21 mouse cellular contexts compared by ENCODE assay signal in genomic region chr11:95034902-95035301, GRCm38 (mm10). TPM values are rescaled to one million over a fixed set of nuclear protein-coding genes. Genes with fewer than 3 reads are reported as not detected.
A peak's percentile ranks its signal among the peaks of the same experiment; 100 is the strongest.
DNase-seq lines count a peak whose midpoint lies in the region; ATAC-seq and TF ChIP-seq lines count a peak whose summit lies in the region.
"Had no signal": no experiment of that assay in that cellular context is flagged by ENCODE, and none has a peak within 500 bp of the region (broad histone marks: within the 10 kb centered on the region; RNA-seq: fewer than 3 reads in every experiment).

No protein-coding gene starts in this region.

- no peak for ATAC-seq in CD4-positive, CD25-positive, alpha-beta regulatory T cell, adult 4 months
- ATAC-seq: hindbrain, postnatal 0 days; liver, embryonic 12.5 days had no signal

- TF ChIP-seq POLR2A in cerebellum, adult 2 months (IDR thresholded peaks at IDR 0.05; ENCODE audit: borderline replicate concordance, insufficient read depth, low read length) = no peak

- H3K4me1 ChIP-seq in cerebellum, adult 2 months (ENCODE audit: control insufficient read depth, insufficient read depth, low read length) = peaks cover 77% of the 10 kb centered on the region

- WGBS in cerebellum, adult 2 months = 51% methylated on average over 10 of the region's 10 CpGs

- H3K27ac ChIP-seq in cerebellum, adult 2 months (ENCODE audit: insufficient read depth, low read length) = 0 out of 2 replicates have a peak overlapping the region, but pooled peaks have one; percentile 0
- H3K27ac ChIP-seq: embryonic facial prominence, embryonic 15.5 days; hindbrain, postnatal 0 days; kidney, postnatal 0 days; liver, embryonic 12.5 days; stomach, embryonic 15.5 days had no signal

- peak; percentile 22 to 39 for DNase-seq in cerebellum, adult 2 months
- no peak for DNase-seq in cerebellum, adult 8-10 months
- DNase-seq in layer of hippocampus, adult 9-11 months = peak; percentile 67
- DNase-seq in layer of hippocampus, adult 11-12 months (ENCODE audit: low spot score) = no peak
- peak; percentile 79 for DNase-seq in right cerebral cortex, adult 18-20 months
- DNase-seq in right cerebral cortex, postnatal 4 days = no peak
- DNase-seq in thymus, postnatal 25 days = no peak
- DNase-seq: adrenal gland, postnatal 10 days; heart, postnatal 36 days; kidney, adult 11 months; lung, postnatal 14 days; thymus, postnatal 14 days had no signal

- no peak for TF ChIP-seq CTCF in cerebellum, adult 2 months (IDR thresholded peaks at IDR 0.05; ENCODE audit: borderline replicate concordance, insufficient read depth, low read depth, low read length)

- H3K4me3 ChIP-seq in cerebellum, adult 2 months (replicated peaks; ENCODE audit: insufficient read depth, low read depth, low read length) = no peak overlapping the region
- H3K4me3 ChIP-seq: embryonic facial prominence, embryonic 15.5 days; heart, embryonic 12.5 days; liver, embryonic 12.5 days; stomach, embryonic 15.5 days had no signal

- H3K27me3 ChIP-seq in cerebellum, adult 2 months (ENCODE audit: control insufficient read depth, insufficient read depth, low read length) = no peaks in the 10 kb centered on the region
- H3K27me3 ChIP-seq: embryonic facial prominence, embryonic 15.5 days; stomach, embryonic 15.5 days had no signal

RNA-seq across cellular contexts. Expression of gene Pdk2, which starts 6.3 kb away (rescaled TPM):
- 219 and 247 TPM in 2 replicates for polyA plus RNA-seq in cerebellum, adult 2 months (2012; rRNA removed)
- polyA plus RNA-seq in CD4-positive, CD25-positive, alpha-beta regulatory T cell, adult 4 months (2017; shearing (Covaris generic)) = 10 to 100 TPM in 1 of 2 experiments, 1 to 10 TPM in 1; 8.5 to 13.3 TPM

RNA-seq across cellular contexts. Expression of gene Samd14, which starts 25.2 kb away (rescaled TPM):
- polyA plus RNA-seq in cerebellum, adult 2 months (2012; rRNA removed) = 80.7 and 89.4 TPM in 2 replicates
- polyA plus RNA-seq in CD4-positive, CD25-positive, alpha-beta regulatory T cell, adult 4 months (2017; shearing (Covaris generic)) = under 1 TPM; 0.87 to 0.94 TPM

RNA-seq across cellular contexts. Expression of gene Itga3, which starts 41.7 kb away (rescaled TPM):
- 49.4 and 55.5 TPM in 2 replicates for polyA plus RNA-seq in cerebellum, adult 2 months (2012; rRNA removed)
- under 1 TPM; 0.51 to 0.63 TPM for polyA plus RNA-seq in CD4-positive, CD25-positive, alpha-beta regulatory T cell, adult 4 months (2017; shearing (Covaris generic))

RNA-seq across cellular contexts. Expression of gene Ppp1r9b, which starts 44.1 kb away (rescaled TPM):
- 149 and 153 TPM in 2 replicates for polyA plus RNA-seq in cerebellum, adult 2 months (2012; rRNA removed)
- polyA plus RNA-seq in CD4-positive, CD25-positive, alpha-beta regulatory T cell, adult 4 months (2017; shearing (Covaris generic)) = 10 to 100 TPM; 18.1 to 21.7 TPM

RNA-seq across cellular contexts. Expression of gene Sgca, which starts 58.8 kb away (rescaled TPM):
- polyA plus RNA-seq in cerebellum, adult 2 months (2012; rRNA removed) = 1.9 and 3.9 TPM in 2 replicates
- not detected for polyA plus RNA-seq in CD4-positive, CD25-positive, alpha-beta regulatory T cell, adult 4 months (2017; shearing (Covaris generic))
- polyA plus RNA-seq: forebrain, embryonic 11.5 days; neural tube, embryonic 14.5 days had no signal

Comparison
In these comparisons a context has a peak if more than half of its experiments do, and no peak if none do; other contexts are left out.
1. DNase-seq: peak in cerebellum, adult 2 months (2 of 2), layer of hippocampus, adult 9-11 months (single experiment) and right cerebral cortex, adult 18-20 months (single experiment); none in cerebellum, adult 8-10 months (single experiment), layer of hippocampus, adult 11-12 months (single experiment), right cerebral cortex, postnatal 4 days (single experiment) and thymus, postnatal 25 days (single experiment).
2. RNA of gene Pdk2, which starts 6.3 kb away (polyA plus RNA-seq): 219 to 247 TPM in cerebellum, adult 2 months; 8.5 to 13.3 TPM in CD4-positive, CD25-positive, alpha-beta regulatory T cell, adult 4 months; every median in the first group is over 10 times any median in the second.
3. RNA of gene Samd14, which starts 25.2 kb away (polyA plus RNA-seq): 80.7 to 89.4 TPM in cerebellum, adult 2 months; 0.87 to 0.94 TPM in CD4-positive, CD25-positive, alpha-beta regulatory T cell, adult 4 months; every median in the first group is over 10 times any median in the second.
4. RNA of gene Itga3, which starts 41.7 kb away (polyA plus RNA-seq): 49.4 to 55.5 TPM in cerebellum, adult 2 months; 0.51 to 0.63 TPM in CD4-positive, CD25-positive, alpha-beta regulatory T cell, adult 4 months; every median in the first group is over 10 times any median in the second.